Mouse (Mus musculus): Measurements from ENCODE around the gene Tmem54. TPM values are rescaled to one million over a fixed set of nuclear protein-coding genes. Genes with fewer than 3 reads are reported as not detected.

The Tmem54 gene
- total and polyA plus RNA-seq, 2 experiments, result 0.37 TPM; not detected in 1

DNA sequence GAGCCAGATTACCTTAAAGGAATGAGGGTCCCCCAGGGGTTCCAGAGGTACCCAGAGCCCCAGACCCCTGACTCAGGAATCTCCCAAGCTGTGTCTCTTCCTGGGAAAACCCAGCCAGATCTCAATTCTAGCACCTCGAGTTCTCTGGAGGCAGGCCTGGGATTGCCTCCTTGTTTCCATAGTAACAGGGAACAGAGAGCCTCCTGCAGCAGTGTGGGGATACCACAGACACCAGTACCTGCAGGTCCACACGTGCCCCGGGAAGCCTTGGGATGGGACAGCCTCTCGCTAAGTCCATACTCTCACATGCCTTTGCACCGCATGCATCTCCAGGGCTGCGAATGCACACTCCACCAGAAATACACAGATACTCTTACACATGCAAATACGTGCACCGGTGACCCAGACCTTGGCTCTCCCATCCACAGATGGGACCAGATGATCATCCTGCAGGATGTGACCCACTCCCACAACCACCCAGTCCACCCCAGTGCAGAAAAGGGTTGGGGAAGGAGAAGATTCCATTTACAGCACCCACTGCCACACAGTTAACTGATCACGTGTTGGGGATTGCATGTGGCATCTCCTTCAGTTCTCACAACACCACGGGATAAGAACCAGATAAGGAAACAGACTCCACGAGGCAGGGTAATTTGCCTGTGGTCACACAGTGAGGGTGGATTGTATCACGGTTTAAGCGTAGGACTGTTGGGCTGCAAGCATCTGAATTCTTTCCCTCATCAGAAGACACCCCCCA is 23.4 kb downstream of the Tmem54 start:
- Histone ChIP-seq H3K27ac (replicated peaks; ENCODE audit: insufficient read depth, low read depth, low read length) (no peak overlapping the region), H3K79me2 (ENCODE audit: control insufficient read depth, insufficient read depth, low read length) (no peaks in the 10 kb centered on the region), H3K27me3 (ENCODE audit: control insufficient read depth, insufficient read depth, low read length) (no peaks in the 10 kb centered on the region; the same call in 1 of the 2 replicates), H3K4me3 (ENCODE audit: insufficient read depth, low read depth, low read length) (no peak overlapping the region), H3K4me1 (ENCODE audit: control insufficient read depth, insufficient read depth, low read length) (peaks cover 2% of the 10 kb centered on the region; the same call in 1 of the 2 replicates), H3K36me3 (ENCODE audit: control insufficient read depth, insufficient read depth, low read length) (no peaks in the 10 kb centered on the region), H3K9ac (ENCODE audit: low read depth, low read length) (no peak overlapping the region)
- DNase-seq (ENCODE audit: extremely low read depth, low read depth, low spot score), result no peak
- WGBS, result 70% methylated on average over 13 of the region's 13 CpGs
- TF ChIP-seq CTCF (IDR thresholded peaks at IDR 0.05; ENCODE audit: low read depth, low read length), result no peak

GRCm38 (mm10) chr4:129129387-129129786 is 24.0 kb downstream of the Tmem54 start:
- no peak for TF ChIP-seq POLR2A (IDR thresholded peaks at IDR 0.05; ENCODE audit: extremely low read depth, insufficient read depth, low read length)
- TF ChIP-seq CTCF (IDR thresholded peaks at IDR 0.05; ENCODE audit: low read depth, low read length), result no peak
- Histone ChIP-seq H3K4me3 (ENCODE audit: insufficient read depth, low read depth, low read length) (no peak overlapping the region), H3K27me3 (ENCODE audit: control insufficient read depth, insufficient read depth, low read length) (no peaks in the 10 kb centered on the region; the same call in 1 of the 2 replicates), H3K4me1 (ENCODE audit: control insufficient read depth, insufficient read depth, low read length) (peaks cover 2% of the 10 kb centered on the region; the same call in 1 of the 2 replicates), H3K9ac (ENCODE audit: low read depth, low read length) (no peak overlapping the region), H3K79me2 (ENCODE audit: control insufficient read depth, insufficient read depth, low read length) (no peaks in the 10 kb centered on the region), H3K27ac (replicated peaks; ENCODE audit: insufficient read depth, low read depth, low read length) (no peak overlapping the region), H3K36me3 (ENCODE audit: control insufficient read depth, insufficient read depth, low read length) (no peaks in the 10 kb centered on the region)
- WGBS, result 51% methylated on average over 9 of the region's 9 CpGs
- DNase-seq (ENCODE audit: extremely low read depth, low read depth, low spot score), result no peak

DNA sequence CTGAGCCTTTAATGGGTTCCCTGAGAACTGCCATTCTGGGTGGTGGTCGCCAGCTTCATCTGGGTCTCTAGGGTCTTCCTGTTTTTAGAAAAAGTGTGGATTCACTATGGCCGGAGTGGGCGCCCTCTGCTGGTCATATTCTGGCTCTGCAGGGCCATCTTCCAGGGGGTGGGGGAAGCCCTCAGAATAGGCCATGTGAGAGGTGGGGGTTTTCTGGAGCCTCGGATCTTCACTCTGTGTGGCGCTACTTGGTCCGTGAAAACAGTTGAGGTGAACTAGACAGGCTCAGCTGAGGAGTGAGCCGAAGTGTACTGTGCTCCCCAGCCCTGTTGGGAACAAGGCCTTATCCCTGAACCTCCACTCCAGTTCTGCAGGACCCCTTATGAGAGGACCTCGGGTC is 24.8 kb downstream of the Tmem54 start:
- no peak overlapping the region for H3K4me3 ChIP-seq (ENCODE audit: insufficient read depth, low read depth, low read length)
- no peak overlapping the region for H3K9ac ChIP-seq (ENCODE audit: low read depth, low read length)
- H3K79me2 ChIP-seq (ENCODE audit: control insufficient read depth, insufficient read depth, low read length), result no peaks in the 10 kb centered on the region
- WGBS, result 7% methylated on average over 8 of the region's 8 CpGs
- TF ChIP-seq CTCF (IDR thresholded peaks at IDR 0.05; ENCODE audit: low read depth, low read length) (peak; percentile 80), POLR2A (IDR thresholded peaks at IDR 0.05; ENCODE audit: extremely low read depth, insufficient read depth, low read length) (no peak)
- no peaks in the 10 kb centered on the region; the same call in 1 of the 2 replicates for H3K27me3 ChIP-seq (ENCODE audit: control insufficient read depth, insufficient read depth, low read length)
- DNase-seq (ENCODE audit: extremely low read depth, low read depth, low spot score), result no peak
- H3K36me3 ChIP-seq (ENCODE audit: control insufficient read depth, insufficient read depth, low read length), result no peaks in the 10 kb centered on the region
- H3K27ac ChIP-seq (replicated peaks; ENCODE audit: insufficient read depth, low read depth, low read length), result no peak overlapping the region
- peaks cover 4% of the 10 kb centered on the region; the same call in 1 of the 2 replicates for H3K4me1 ChIP-seq (ENCODE audit: control insufficient read depth, insufficient read depth, low read length)

DNA sequence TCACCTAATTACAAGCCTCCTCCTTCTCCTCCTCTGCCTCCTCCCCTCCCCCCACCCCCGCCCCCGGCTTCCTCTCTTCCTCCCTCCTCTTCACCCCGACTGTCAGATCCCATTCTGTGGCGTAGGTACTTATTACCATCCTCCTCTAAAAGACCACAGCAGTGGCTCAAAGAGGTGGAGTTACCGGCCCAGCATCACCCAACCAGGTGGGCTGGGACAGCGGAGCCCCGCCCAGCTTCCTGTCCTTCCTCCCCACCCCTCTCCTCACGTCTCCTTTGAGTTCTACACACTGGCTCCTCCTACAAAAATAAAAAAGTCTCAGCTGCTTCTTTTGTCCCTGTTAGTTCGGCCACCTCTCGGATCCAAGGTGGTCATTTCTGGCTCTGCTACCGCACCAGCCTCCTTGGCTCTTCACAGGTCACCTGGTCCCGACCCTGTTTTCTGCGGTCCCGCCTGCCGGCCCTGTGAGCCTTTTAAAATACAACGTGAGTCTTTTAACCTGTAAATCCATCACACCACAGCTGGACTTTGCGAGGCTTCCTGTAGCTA is 25.5 kb downstream of the Tmem54 start:
- 19% methylated on average over 17 of the region's 17 CpGs for WGBS

DNA sequence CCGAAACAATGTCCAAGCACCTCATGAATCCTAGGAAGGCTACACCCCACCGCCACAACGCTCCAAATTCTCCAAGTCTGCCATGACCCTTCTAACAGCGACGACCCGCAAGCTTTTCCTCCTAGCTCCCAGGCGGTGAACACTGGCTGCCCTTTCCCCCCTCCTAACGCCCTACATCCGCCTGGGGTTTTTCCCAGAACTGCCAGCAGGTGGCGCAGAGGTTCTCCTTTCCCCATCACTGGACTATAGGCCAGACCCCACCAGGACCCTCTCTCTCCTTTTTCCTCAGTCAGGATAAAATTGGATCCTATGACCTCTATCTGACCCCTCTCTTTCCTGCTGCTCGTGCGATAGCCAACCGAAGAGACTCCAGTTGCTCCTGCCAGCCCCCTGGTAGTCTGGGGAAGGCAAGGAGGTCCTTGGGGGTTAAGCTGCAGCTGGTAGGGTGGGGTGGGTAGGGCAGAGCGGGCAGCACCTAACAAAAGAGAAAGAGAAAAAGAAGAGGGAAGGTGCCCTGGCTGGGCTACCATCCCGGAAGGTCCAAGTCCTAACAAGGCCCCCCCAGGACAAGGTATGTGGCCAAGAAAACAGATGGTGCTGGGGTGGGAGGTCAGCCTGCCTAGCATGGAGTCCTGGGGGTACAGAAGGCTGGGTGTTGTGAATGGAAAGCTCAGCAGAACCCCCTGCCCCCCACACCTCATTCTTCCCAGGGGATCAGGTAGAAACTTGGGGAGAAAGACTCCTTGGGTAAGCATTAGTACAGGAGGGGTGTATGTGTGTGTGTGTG is 29.6 kb downstream of the Tmem54 start:
- H3K4me1 ChIP-seq (ENCODE audit: control insufficient read depth, insufficient read depth, low read length), result 0 out of 2 replicates have a peak, but pooled peaks cover 3% of the 10 kb centered on the region
- WGBS, result 12% methylated on average over 15 of the region's 15 CpGs
- no peaks in the 10 kb centered on the region for H3K27me3 ChIP-seq (ENCODE audit: control insufficient read depth, insufficient read depth, low read length)
- H3K9ac ChIP-seq (ENCODE audit: low read depth, low read length), result no peak overlapping the region
- no peak overlapping the region for H3K27ac ChIP-seq (replicated peaks; ENCODE audit: insufficient read depth, low read depth, low read length)
- no peaks in the 10 kb centered on the region for H3K79me2 ChIP-seq (ENCODE audit: control insufficient read depth, insufficient read depth, low read length)
- no peaks in the 10 kb centered on the region for H3K36me3 ChIP-seq (ENCODE audit: control insufficient read depth, insufficient read depth, low read length)
- no peak for DNase-seq (ENCODE audit: extremely low read depth, low read depth, low spot score)
- H3K4me3 ChIP-seq (ENCODE audit: insufficient read depth, low read depth, low read length), result no peak overlapping the region
- no peak for TF ChIP-seq POLR2A (IDR thresholded peaks at IDR 0.05; ENCODE audit: extremely low read depth, insufficient read depth, low read length)
- peak; percentile 89 for TF ChIP-seq CTCF (IDR thresholded peaks at IDR 0.05; ENCODE audit: low read depth, low read length)

More for the DNA sequence above, 25.5 kb downstream of the Tmem54 start:
- peaks cover 1% of the 10 kb centered on the region; the same call in 1 of the 2 replicates for H3K4me1 ChIP-seq (ENCODE audit: control insufficient read depth, insufficient read depth, low read length)
- no peaks in the 10 kb centered on the region; the same call in 1 of the 2 replicates for H3K27me3 ChIP-seq (ENCODE audit: control insufficient read depth, insufficient read depth, low read length)
- H3K4me3 ChIP-seq (ENCODE audit: insufficient read depth, low read depth, low read length), result no peak overlapping the region
- no peak for DNase-seq (ENCODE audit: extremely low read depth, low read depth, low spot score)
- no peaks in the 10 kb centered on the region for H3K36me3 ChIP-seq (ENCODE audit: control insufficient read depth, insufficient read depth, low read length)
- TF ChIP-seq CTCF (IDR thresholded peaks at IDR 0.05; ENCODE audit: low read depth, low read length) (no peak), POLR2A (IDR thresholded peaks at IDR 0.05; ENCODE audit: extremely low read depth, insufficient read depth, low read length) (no peak)
- no peaks in the 10 kb centered on the region for H3K79me2 ChIP-seq (ENCODE audit: control insufficient read depth, insufficient read depth, low read length)
- no peak overlapping the region for H3K9ac ChIP-seq (ENCODE audit: low read depth, low read length)
- H3K27ac ChIP-seq (replicated peaks; ENCODE audit: insufficient read depth, low read depth, low read length), result no peak overlapping the region

Measured in liver, adult 2 months (tissue).